Mouse (Mus musculus): ENCODE results near the gene Mapk12. TPM values are rescaled to one million over a fixed set of nuclear protein-coding genes. Genes with fewer than 3 reads are reported as not detected.
A peak's percentile ranks its signal among the peaks of the same experiment; 100 is the strongest.

Mapk12 gene
- total RNA-seq, 1 experiment from 2014 or later: 3.7 TPM

GRCm38 (mm10) chr15:89172276-89172935 is 31.9 kb upstream of the Mapk12 start:
- no peak for ATAC-seq (replicated peaks; ENCODE audit: insufficient number of reproducible peaks, low FRiP score, low TSS enrichment, poor library complexity, severe bottlenecking)

GRCm38 (mm10) chr15:89171526-89172051 is 31.1 kb upstream of the Mapk12 start:
- no peak for ATAC-seq (replicated peaks; ENCODE audit: insufficient number of reproducible peaks, low FRiP score, low TSS enrichment, poor library complexity, severe bottlenecking)

GRCm38 (mm10) chr15:89170102-89170501 is 29.6 kb upstream of the Mapk12 start:
- ATAC-seq (replicated peaks; ENCODE audit: insufficient number of reproducible peaks, low FRiP score, low TSS enrichment, poor library complexity, severe bottlenecking): no peak

GRCm38 (mm10) chr15:89169431-89169830 is 28.9 kb upstream of the Mapk12 start:
- no peak for ATAC-seq (replicated peaks; ENCODE audit: insufficient number of reproducible peaks, low FRiP score, low TSS enrichment, poor library complexity, severe bottlenecking)

- ATAC-seq (replicated peaks; ENCODE audit: insufficient number of reproducible peaks, low FRiP score, low TSS enrichment, poor library complexity, severe bottlenecking): no peak
Measured at GRCm38 (mm10) chr15:89168922-89169321, 28.4 kb upstream of the Mapk12 start.

GRCm38 (mm10) chr15:89165478-89165877 is 25.0 kb upstream of the Mapk12 start:
- no peak for ATAC-seq (replicated peaks; ENCODE audit: insufficient number of reproducible peaks, low FRiP score, low TSS enrichment, poor library complexity, severe bottlenecking)

- no peak for ATAC-seq (replicated peaks; ENCODE audit: insufficient number of reproducible peaks, low FRiP score, low TSS enrichment, poor library complexity, severe bottlenecking)
Measured at GRCm38 (mm10) chr15:89161397-89161796, 20.9 kb upstream of the Mapk12 start.

- no peak for ATAC-seq (replicated peaks; ENCODE audit: insufficient number of reproducible peaks, low FRiP score, low TSS enrichment, poor library complexity, severe bottlenecking)
Measured at GRCm38 (mm10) chr15:89158516-89158915, 18.0 kb upstream of the Mapk12 start.

- peak; percentile 37; the same call in 1 of the 2 replicates for ATAC-seq (replicated peaks; ENCODE audit: insufficient number of reproducible peaks, low FRiP score, low TSS enrichment, poor library complexity, severe bottlenecking)
Measured at GRCm38 (mm10) chr15:89157954-89158353, 17.5 kb upstream of the Mapk12 start.

- ATAC-seq (replicated peaks; ENCODE audit: insufficient number of reproducible peaks, low FRiP score, low TSS enrichment, poor library complexity, severe bottlenecking): no peak
Measured at GRCm38 (mm10) chr15:89152312-89152711, 11.8 kb upstream of the Mapk12 start.

- ATAC-seq (replicated peaks; ENCODE audit: insufficient number of reproducible peaks, low FRiP score, low TSS enrichment, poor library complexity, severe bottlenecking): no peak
Measured at GRCm38 (mm10) chr15:89150041-89150390, 9.5 kb upstream of the Mapk12 start.

- no peak for ATAC-seq (replicated peaks; ENCODE audit: insufficient number of reproducible peaks, low FRiP score, low TSS enrichment, poor library complexity, severe bottlenecking)
Measured at GRCm38 (mm10) chr15:89149271-89150040, 9.0 kb upstream of the Mapk12 start, which contains the start of gene Mapk11. Gene Mapk11, minus strand, starts transcription at chr15:89149628.

- ATAC-seq (replicated peaks; ENCODE audit: insufficient number of reproducible peaks, low FRiP score, low TSS enrichment, poor library complexity, severe bottlenecking): no peak
Measured at GRCm38 (mm10) chr15:89148496-89149270, 8.2 kb upstream of the Mapk12 start.

GRCm38 (mm10) chr15:89147895-89148294 is 7.4 kb upstream of the Mapk12 start:
- no peak for ATAC-seq (replicated peaks; ENCODE audit: insufficient number of reproducible peaks, low FRiP score, low TSS enrichment, poor library complexity, severe bottlenecking)

- no peak for ATAC-seq (replicated peaks; ENCODE audit: insufficient number of reproducible peaks, low FRiP score, low TSS enrichment, poor library complexity, severe bottlenecking)
Measured at GRCm38 (mm10) chr15:89147456-89147855, 7.0 kb upstream of the Mapk12 start.

GRCm38 (mm10) chr15:89147024-89147423 is 6.5 kb upstream of the Mapk12 start:
- ATAC-seq (replicated peaks; ENCODE audit: insufficient number of reproducible peaks, low FRiP score, low TSS enrichment, poor library complexity, severe bottlenecking): no peak

GRCm38 (mm10) chr15:89146537-89146936 is 6.0 kb upstream of the Mapk12 start:
- ATAC-seq (replicated peaks; ENCODE audit: insufficient number of reproducible peaks, low FRiP score, low TSS enrichment, poor library complexity, severe bottlenecking): no peak

GRCm38 (mm10) chr15:89145813-89146350 is 5.4 kb upstream of the Mapk12 start:
- no peak for ATAC-seq (replicated peaks; ENCODE audit: insufficient number of reproducible peaks, low FRiP score, low TSS enrichment, poor library complexity, severe bottlenecking)

GRCm38 (mm10) chr15:89144965-89145364 is 4.5 kb upstream of the Mapk12 start:
- ATAC-seq (replicated peaks; ENCODE audit: insufficient number of reproducible peaks, low FRiP score, low TSS enrichment, poor library complexity, severe bottlenecking): no peak
